Mouse (Mus musculus) C2C12 (cell line): ENCODE measurements around the gene Gcn1l1.

ENCODE experiments used
- CEBPB ChIP-seq: IDR thresholded peaks from one replicate; pipeline ENCODE4 v1.6.1; 2011; ENCODE audit warnings: low read depth, mild to moderate bottlenecking, control low read depth, moderate library complexity
- CTCF ChIP-seq: IDR thresholded peaks from one replicate; pipeline ENCODE4 v1.5.1; 2011; ENCODE audit not compliant: control insufficient read depth, insufficient read depth, insufficient read length
- FOSL1 ChIP-seq: IDR thresholded peaks from one replicate; pipeline ENCODE4 v1.8.0; 2011; ENCODE audit warnings: mild to moderate bottlenecking, low read length; ENCODE audit not compliant: poor library complexity, insufficient read depth, severe bottlenecking
- MAX ChIP-seq: IDR thresholded peaks from one replicate; pipeline ENCODE4 v1.6.1; 2011; ENCODE audit warnings: mild to moderate bottlenecking, control low read depth
- MYOD1 ChIP-seq: IDR thresholded peaks from one replicate; pipeline ENCODE4 v1.6.1; 2011; ENCODE audit warnings: low read depth; ENCODE audit not compliant: control insufficient read depth, insufficient read length
- MYOG ChIP-seq: IDR thresholded peaks from one replicate; pipeline ENCODE4 v1.6.1; 2011; ENCODE audit not compliant: control insufficient read depth, insufficient read length; ENCODE audit errors: extremely low read depth
- USF1 ChIP-seq: IDR thresholded peaks from one replicate; pipeline ENCODE4 v1.6.1; 2011; ENCODE audit warnings: low read depth, mild to moderate bottlenecking, control low read depth, moderate library complexity

DNA sequence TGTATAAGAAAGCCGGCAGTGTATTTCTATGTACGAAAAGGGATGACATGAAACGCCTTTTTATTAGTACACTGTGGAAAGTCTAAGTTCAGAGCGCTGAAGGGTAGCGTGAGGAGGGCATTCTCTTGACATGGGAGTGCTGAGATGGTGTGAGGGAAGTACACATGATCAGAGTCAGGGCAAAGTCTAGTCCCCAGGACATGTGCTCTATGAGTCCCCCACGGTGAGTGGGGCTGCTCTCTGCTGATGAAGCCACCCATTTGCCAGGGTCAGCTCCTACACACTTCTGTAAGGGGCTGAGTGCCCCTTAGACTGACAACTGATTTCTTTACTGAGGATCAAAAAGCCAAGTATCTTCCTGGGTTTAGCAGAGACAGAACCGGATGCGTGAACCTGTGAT is 102.2 kb downstream of the Gcn1l1 start:
- TF ChIP-seq CTCF (no peak), MYOG (no peak), CEBPB (no peak), MYOD1 (no peak), USF1 (no peak), MAX (no peak), FOSL1 (no peak)
